Mouse (Mus musculus) lung, embryonic 15.5 days (tissue): ENCODE results near the gene St6galnac5. TPM values are rescaled to one million over a fixed set of nuclear protein-coding genes. Genes with fewer than 3 reads are reported as not detected.

Experiments used
- ATAC-seq: fragments of 200-750 bp; cut with Nextera tagmentation; 2 replicates; pipeline ENCODE4 v1.8.0; 2017; ENCODE audit warnings: moderate number of reproducible peaks, borderline replicate concordance; ENCODE audit not compliant: low FRiP score, low TSS enrichment; ENCODE audit errors: extremely low read depth
- H3K27ac ChIP-seq: fragments of 300-500 bp; sonication (generic); 2 replicates; pipeline ENCODE4 v1.5.1; 2015; ENCODE audit warnings: moderate library complexity, mild to moderate bottlenecking, inconsistent platforms
- H3K27me3 ChIP-seq: fragments of 300-500 bp; sonication (generic); 2 replicates; pipeline ENCODE4 v1.6.1; 2015; ENCODE audit warnings: inconsistent platforms
- H3K36me3 ChIP-seq: fragments of 300-500 bp; sonication (generic); 2 replicates; pipeline ENCODE4 v1.6.1; 2015; ENCODE audit warnings: inconsistent platforms
- H3K4me1 ChIP-seq: fragments of 300-500 bp; sonication (generic); 2 replicates; pipeline ENCODE4 v1.6.1; 2015; ENCODE audit warnings: inconsistent platforms
- H3K4me2 ChIP-seq: fragments of 300-500 bp; sonication (generic); 2 replicates; pipeline ENCODE4 v1.6.1; 2015; ENCODE audit warnings: inconsistent platforms, mild to moderate bottlenecking, moderate library complexity
- H3K4me3 ChIP-seq: fragments of 300-500 bp; sonication (generic); 2 replicates; pipeline ENCODE4 v1.5.1; 2015; ENCODE audit warnings: mild to moderate bottlenecking, inconsistent platforms
- H3K9ac ChIP-seq: fragments of 300-500 bp; sonication (generic); 2 replicates; pipeline ENCODE4 v1.6.1; 2015; ENCODE audit warnings: inconsistent platforms
- H3K9me3 ChIP-seq: fragments of 300-500 bp; sonication (generic); 2 replicates; pipeline ENCODE4 v1.6.1; 2016; ENCODE audit warnings: inconsistent platforms
- WGBS: fragments of 180-500 bp; shearing (Covaris S2); methylation state at CpG from one replicate; pipeline ENCODE4 v1.1.7; 2015; 5-methylcytosine and 5-hydroxymethylcytosine counted together
- polyA plus RNA-seq: library from polyadenylated mRNA; unstranded; fragments of >200 nt; fragmentation: Nextera tagmentation; extraction: Ambion mirVana; gene quantifications from 2 replicates; pipeline ENCODE4 v1.2.1, GENCODE M21; 2015

Gene St6galnac5
- polyA plus RNA-seq, 1 experiment from 2014 or later: 0.61 TPM

DNA sequence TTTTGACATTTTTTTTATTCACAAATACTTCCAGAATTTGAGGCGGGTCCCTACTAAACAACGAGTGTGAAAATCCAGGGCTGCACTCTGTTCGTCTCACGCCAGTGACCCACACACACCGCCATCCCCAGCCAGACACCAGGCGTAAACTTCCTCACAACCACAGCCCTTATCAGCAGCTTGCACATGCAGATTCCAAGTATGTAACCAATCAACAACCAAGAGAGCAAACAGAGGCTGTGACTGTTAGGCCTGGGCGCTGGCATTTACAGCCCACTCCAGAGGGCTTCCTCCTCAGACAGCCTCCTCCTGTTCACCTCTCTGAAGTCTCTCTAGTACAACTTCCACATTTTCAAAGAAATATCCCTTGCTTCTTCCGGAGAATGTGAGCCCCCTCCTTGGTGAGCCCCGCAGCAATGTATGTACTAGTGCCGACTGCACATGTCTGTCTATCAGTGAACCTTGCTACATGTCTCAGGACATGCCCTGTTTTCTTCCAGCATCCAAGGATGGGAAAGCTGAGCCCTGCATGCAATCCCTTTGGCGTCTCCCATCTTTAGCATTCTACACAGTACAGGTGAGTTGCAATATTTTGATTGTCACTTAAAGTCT, 2.5 kb downstream of the St6galnac5 start:
- Histone ChIP-seq H3K36me3 (no peaks in the 10 kb centered on the region), H3K9ac (no peak overlapping the region), H3K27me3 (peaks cover 49% of the 10 kb centered on the region), H3K27ac (no peak overlapping the region), H3K4me1 (peaks cover 14% of the 10 kb centered on the region), H3K4me2 (no peak overlapping the region), H3K9me3 (no peaks in the 10 kb centered on the region), H3K4me3 (no peak overlapping the region)
- ATAC-seq: 0 out of 2 replicates have a peak, but pooled peaks have one; percentile 21
- 50% methylated on average over 11 of the region's 11 CpGs for WGBS

DNA sequence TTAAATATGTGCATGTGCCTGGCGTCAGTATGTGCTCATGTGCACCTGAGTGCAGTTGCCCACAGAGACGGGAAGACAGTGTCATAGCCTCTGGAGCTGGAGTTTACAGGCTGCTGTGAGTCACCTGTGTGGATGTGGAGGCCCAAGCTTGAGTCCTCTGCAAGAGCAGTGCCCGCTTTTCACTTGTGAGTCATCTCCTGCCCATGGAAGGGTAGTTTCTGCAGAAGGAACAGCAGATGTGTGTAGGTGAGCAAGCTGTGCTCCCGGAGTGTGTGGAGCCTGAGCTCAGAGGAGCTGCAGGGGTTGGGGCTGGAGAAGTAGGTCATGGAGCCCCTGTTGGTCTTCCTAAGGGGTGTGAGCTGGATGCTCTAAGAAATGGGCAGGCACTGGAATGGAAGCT, 10.7 kb downstream of the St6galnac5 start:
- Histone ChIP-seq H3K36me3 (no peaks in the 10 kb centered on the region), H3K4me2 (no peak overlapping the region), H3K4me1 (no peaks in the 10 kb centered on the region), H3K27me3 (no peaks in the 10 kb centered on the region), H3K4me3 (no peak overlapping the region), H3K9ac (no peak overlapping the region), H3K9me3 (no peaks in the 10 kb centered on the region), H3K27ac (no peak overlapping the region)
- 82% methylated on average over 4 of the region's 4 CpGs for WGBS
- no peak for ATAC-seq

DNA sequence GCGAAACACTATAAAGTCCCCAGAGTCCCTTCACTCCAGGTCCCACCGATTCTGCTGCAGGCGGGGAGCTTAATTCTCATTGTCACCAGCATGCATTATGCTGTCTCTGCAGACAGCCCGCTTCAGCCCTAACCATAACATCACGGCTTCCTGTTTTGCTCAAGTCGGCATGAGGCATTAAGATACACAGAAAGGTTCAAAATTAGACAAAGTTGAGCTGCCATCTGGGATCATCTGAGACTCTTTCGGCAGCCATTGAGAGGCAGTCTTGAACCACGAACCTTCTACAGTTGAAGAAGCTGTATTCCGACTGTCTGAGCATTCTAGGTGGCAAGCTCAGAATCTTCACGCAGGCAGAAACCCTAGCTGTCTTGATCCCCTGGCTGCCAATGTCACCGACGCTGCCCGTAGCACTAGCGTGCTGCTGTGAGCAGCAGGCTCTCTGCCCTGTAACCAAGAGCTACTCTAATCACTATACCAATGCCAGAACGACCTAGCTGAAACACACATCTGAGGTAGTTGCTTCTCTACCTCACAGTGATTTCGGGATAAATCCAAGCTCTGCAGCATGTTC, 12.2 kb downstream of the St6galnac5 start:
- Histone ChIP-seq H3K4me2 (no peak overlapping the region), H3K27me3 (no peaks in the 10 kb centered on the region), H3K4me3 (no peak overlapping the region), H3K9ac (no peak overlapping the region), H3K9me3 (no peaks in the 10 kb centered on the region), H3K36me3 (no peaks in the 10 kb centered on the region), H3K27ac (no peak overlapping the region), H3K4me1 (no peaks in the 10 kb centered on the region)
- no peak for ATAC-seq
- 57% methylated on average over 16 of the region's 16 CpGs for WGBS

DNA sequence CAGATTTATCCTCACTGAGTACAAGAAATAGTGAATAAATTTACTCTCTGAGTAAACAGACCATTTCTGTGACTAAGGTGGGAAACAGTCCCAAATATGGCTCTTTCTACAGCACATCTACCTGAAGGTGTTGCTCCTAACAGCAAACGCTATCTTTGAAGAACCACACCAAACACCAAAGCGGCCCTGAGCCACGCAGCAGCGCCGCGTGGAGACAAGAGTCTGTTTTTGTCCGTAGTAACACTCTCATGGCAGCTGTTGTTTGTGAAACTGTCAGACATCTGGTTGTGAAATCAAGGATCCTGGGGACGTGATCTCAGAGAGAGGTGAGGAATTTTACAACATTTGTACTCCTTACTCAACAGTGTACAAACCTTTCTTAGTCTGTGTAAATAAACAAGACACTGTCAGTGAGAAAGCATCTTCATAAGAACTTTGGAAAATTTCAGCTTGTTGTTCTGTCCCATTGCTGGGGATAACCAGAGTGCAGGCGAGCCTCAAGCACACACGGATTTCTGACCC, 20.1 kb downstream of the St6galnac5 start:
- no peak overlapping the region for H3K4me2 ChIP-seq
- no peak overlapping the region for H3K9ac ChIP-seq
- H3K27me3 ChIP-seq: no peaks in the 10 kb centered on the region
- 37% methylated on average over 10 of the region's 10 CpGs for WGBS
- ATAC-seq: no peak
- H3K4me3 ChIP-seq: no peak overlapping the region
- no peaks in the 10 kb centered on the region for H3K36me3 ChIP-seq
- H3K27ac ChIP-seq: no peak overlapping the region
- H3K9me3 ChIP-seq: no peaks in the 10 kb centered on the region
- H3K4me1 ChIP-seq: no peaks in the 10 kb centered on the region

DNA sequence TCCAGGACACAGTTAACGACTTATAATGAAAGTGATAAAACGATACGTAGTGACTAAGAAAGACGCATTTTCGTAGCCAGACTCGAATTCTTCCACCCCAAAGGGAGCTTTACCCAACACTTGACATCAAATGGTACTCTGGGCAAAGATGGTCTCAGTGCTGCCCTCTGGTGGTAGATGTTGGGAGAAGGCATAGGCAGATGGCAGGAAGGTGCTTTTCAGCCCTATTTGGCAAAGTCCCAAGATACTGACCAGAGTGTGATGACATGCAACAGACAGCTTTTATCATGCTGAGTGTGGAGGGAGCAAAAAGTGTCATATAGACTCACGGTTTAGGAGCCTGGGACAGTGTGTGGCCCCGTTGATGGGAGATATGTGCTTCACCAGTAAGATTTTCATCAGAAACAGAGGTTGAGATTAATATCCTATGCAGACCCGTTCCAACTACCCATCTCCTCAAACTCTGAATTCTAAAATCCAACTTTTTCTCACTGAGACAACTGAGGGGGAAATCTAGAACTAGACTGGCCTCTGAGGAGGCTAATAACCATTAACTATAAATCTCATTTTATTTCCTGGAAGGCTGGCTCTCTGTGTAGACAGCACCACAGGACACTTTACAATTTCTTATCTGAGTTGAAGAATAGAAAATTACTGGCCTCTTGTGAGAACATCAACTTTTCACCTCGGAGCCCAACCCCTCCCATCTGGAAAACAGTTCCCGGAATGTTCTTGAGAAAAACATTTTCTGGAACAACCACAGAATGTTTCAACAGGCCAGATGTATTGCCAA, 23.5 kb downstream of the St6galnac5 start:
- Histone ChIP-seq H3K36me3 (no peaks in the 10 kb centered on the region), H3K4me2 (no peak overlapping the region), H3K27me3 (no peaks in the 10 kb centered on the region), H3K4me1 (no peaks in the 10 kb centered on the region), H3K9ac (no peak overlapping the region), H3K9me3 (no peaks in the 10 kb centered on the region), H3K4me3 (no peak overlapping the region), H3K27ac (no peak overlapping the region)
- 0 out of 2 replicates have a peak, but pooled peaks have one; percentile 38 for ATAC-seq
- 49% methylated on average over 11 of the region's 11 CpGs for WGBS

DNA sequence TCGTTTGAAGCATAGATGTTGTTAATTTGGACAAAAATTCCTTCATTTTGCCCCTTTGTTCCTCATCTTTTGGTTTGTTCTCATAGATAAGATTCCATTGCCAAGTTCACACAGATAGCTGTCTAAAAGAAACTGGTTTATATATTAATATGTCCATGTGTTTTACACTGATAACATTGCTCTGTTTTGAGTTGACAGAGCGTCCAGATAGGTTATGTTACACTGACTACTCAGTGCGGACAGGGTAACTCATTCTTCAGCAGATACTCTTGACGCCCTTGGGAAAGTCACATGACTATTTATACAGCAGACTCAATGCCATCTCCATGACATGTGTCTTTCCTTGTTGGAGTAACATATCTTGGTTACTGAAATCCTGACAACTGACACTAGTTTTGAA, 25.3 kb downstream of the St6galnac5 start:
- Histone ChIP-seq H3K9me3 (no peaks in the 10 kb centered on the region), H3K27ac (no peak overlapping the region), H3K4me1 (no peaks in the 10 kb centered on the region), H3K9ac (no peak overlapping the region), H3K36me3 (no peaks in the 10 kb centered on the region), H3K27me3 (no peaks in the 10 kb centered on the region), H3K4me3 (no peak overlapping the region), H3K4me2 (no peak overlapping the region)
- WGBS: 73% methylated on average over 4 of the region's 4 CpGs
- no peak for ATAC-seq

DNA sequence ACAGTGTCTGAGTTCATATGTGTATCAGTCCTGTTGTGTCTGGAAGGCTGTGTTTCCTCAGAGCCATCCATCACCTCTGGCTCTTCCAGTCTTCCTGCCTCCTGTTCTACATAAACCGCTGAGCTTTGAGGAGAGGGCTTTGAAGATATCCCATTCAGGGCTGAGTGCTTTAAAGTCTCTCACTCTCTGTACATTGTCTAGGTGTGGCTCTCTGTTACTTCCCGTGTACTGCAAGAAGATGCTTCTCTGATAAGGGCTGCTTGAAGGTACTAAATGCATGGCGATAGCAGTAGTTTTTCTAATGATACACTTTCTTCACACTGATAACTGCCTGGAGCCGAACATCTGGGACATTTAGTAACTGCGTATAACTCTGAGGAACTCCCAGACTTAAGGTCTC, 26.0 kb downstream of the St6galnac5 start:
- H3K9me3 ChIP-seq: no peaks in the 10 kb centered on the region
- no peaks in the 10 kb centered on the region for H3K4me1 ChIP-seq
- H3K9ac ChIP-seq: no peak overlapping the region
- H3K4me2 ChIP-seq: no peak overlapping the region
- H3K36me3 ChIP-seq: no peaks in the 10 kb centered on the region
- 55% methylated on average over 5 of the region's 5 CpGs for WGBS
- H3K27ac ChIP-seq: no peak overlapping the region
- H3K4me3 ChIP-seq: no peak overlapping the region
- ATAC-seq: no peak
- H3K27me3 ChIP-seq: no peaks in the 10 kb centered on the region

DNA sequence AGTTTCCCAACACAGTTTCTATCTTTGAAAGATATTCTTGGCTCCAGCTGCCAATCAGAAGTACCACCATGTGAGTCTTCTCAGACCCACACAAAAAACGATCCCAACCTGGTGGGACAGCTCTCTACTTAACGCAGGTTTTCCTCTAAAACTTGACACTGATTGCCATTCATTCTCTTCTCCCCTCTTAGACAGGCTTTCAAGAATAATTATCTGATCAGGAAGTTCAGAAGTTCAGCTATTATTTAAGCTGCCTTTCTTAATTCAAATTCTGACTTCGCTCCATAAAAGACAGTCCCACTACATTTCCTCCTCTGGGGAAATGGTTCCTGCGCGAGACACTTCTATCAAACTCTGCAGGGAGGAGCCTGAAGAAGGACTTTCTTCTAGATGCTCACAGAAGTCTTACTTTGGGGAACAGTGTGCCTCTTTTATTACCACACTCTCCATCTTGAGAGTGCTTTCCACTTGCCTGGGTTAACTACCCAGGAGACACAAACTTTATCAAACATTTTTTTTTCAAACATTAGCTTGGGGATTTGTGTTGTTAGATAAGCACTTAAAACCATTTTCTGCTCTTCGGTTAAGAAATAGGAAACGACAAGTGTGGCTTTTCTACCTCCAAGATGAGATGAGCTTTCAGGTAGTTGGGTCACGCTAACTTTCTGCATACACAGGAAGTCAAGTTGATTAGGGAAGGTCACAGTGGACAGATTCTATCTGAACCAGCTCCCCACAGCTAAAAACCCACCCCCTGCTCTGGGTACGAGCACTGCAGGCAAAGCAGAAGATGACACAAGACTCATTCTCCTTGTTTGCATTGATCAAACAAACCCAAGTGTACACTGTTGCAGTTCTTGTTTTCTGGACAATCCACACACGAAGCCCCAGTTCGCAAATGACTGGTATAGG, 30.2 kb downstream of the St6galnac5 start:
- Histone ChIP-seq H3K27ac (no peak overlapping the region), H3K4me3 (no peak overlapping the region), H3K9ac (no peak overlapping the region), H3K4me1 (no peaks in the 10 kb centered on the region), H3K4me2 (no peak overlapping the region), H3K9me3 (no peaks in the 10 kb centered on the region), H3K36me3 (no peaks in the 10 kb centered on the region), H3K27me3 (no peaks in the 10 kb centered on the region)
- ATAC-seq: no peak
- 56% methylated on average over 11 of the region's 11 CpGs for WGBS

DNA sequence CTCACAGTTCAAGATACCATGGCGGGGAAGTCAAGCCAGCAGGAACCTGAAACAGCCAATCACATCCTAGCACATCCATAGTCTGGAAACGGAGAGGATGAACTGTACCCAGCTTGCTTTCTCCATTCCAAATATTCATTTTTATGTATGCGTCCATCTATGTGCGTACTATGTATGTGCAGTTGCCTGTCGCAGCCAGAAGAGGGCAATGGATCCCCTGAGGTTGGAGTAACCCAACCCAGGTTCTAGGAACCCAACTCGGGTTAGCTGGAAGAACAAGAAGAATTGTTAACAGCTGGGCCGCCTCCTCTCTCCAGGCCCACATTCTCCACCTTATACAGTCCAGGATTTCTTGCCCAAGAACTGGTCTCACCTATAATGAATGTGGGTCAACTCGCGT, 31.1 kb downstream of the St6galnac5 start:
- no peak overlapping the region for H3K9ac ChIP-seq
- no peak for ATAC-seq

DNA sequence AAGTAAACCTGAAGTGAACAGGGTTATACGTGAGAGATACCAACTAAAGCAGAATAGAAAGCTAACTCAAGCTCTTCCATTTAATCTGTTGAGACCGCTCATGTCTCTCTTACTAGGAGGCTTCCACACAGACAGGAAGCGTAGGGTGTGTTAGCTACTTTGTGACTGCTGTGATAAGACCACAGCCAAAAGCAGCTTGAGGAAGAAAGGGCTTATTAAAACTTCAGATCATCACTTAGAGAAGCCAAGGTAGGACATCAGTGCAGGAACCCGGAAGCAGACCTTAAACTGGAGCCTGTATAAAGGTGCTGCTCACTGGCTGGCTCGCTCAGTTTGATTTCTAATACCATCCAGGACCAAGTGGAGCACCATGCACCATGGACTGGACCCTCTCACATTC, 31.7 kb downstream of the St6galnac5 start:
- H3K4me3 ChIP-seq: no peak overlapping the region
- 90% methylated on average over 5 of the region's 5 CpGs for WGBS
- H3K4me1 ChIP-seq: no peaks in the 10 kb centered on the region
- no peak overlapping the region for H3K27ac ChIP-seq
- no peak overlapping the region for H3K9ac ChIP-seq
- no peaks in the 10 kb centered on the region for H3K36me3 ChIP-seq
- no peak overlapping the region for H3K4me2 ChIP-seq
- H3K9me3 ChIP-seq: no peaks in the 10 kb centered on the region
- no peak for ATAC-seq
- H3K27me3 ChIP-seq: no peaks in the 10 kb centered on the region

More for the DNA sequence above, 31.1 kb downstream of the St6galnac5 start:
- no peaks in the 10 kb centered on the region for H3K36me3 ChIP-seq
- H3K4me1 ChIP-seq: no peaks in the 10 kb centered on the region
- H3K4me3 ChIP-seq: no peak overlapping the region
- WGBS: 88% methylated on average over 9 of the region's 9 CpGs
- no peaks in the 10 kb centered on the region for H3K27me3 ChIP-seq
- no peak overlapping the region for H3K27ac ChIP-seq
- H3K9me3 ChIP-seq: no peaks in the 10 kb centered on the region
- H3K4me2 ChIP-seq: no peak overlapping the region

DNA sequence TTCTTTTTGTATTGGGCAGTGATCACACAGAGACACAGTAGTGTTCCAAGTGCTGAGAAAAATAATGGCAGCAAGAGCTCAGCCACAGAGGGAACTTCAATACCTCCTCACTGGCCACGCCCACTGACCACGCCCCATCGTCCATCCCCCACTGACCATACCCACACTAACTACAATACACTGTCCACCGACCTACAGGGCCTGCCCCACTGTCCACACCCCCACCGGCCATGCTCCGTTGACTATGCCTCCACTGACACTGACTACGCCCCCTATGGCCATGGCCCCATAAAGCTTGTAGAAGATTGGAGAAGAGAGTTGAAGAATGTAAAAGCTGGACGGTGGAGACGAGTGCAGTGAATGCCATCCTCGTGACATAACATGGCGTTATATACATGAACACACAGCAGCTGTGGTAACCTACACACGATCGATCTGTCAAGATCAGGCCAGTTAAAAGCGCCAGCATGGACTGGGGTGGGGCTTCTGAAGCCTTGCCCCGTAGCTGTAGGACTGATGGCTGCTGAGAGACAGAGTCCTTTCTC, 32.7 kb downstream of the St6galnac5 start:
- ATAC-seq: no peak
- H3K4me2 ChIP-seq: no peak overlapping the region
- 88% methylated on average over 15 of the region's 15 CpGs for WGBS

More for the DNA sequence above, 32.7 kb downstream of the St6galnac5 start:
- no peaks in the 10 kb centered on the region for H3K36me3 ChIP-seq
- H3K9me3 ChIP-seq: no peaks in the 10 kb centered on the region
- no peak overlapping the region for H3K9ac ChIP-seq
- H3K4me3 ChIP-seq: no peak overlapping the region
- H3K4me1 ChIP-seq: no peaks in the 10 kb centered on the region
- no peaks in the 10 kb centered on the region for H3K27me3 ChIP-seq
- H3K27ac ChIP-seq: no peak overlapping the region
